Mouse (Mus musculus) forebrain, embryonic 16.5 days (tissue): ENCODE data around the gene Camk1. TPM values are rescaled to one million over a fixed set of nuclear protein-coding genes. Genes with fewer than 3 reads are reported as not detected.
A peak's percentile ranks its signal among the peaks of the same experiment; 100 is the strongest.

ENCODE experiments used
- ATAC-seq: fragments of 200-750 bp; cut with Nextera tagmentation; 2 replicates; pipeline ENCODE4 v1.8.0; 2017; ENCODE audit warnings: mild to moderate bottlenecking, moderate library complexity
- H3K27ac ChIP-seq: fragments of 300-500 bp; sonication (generic); 2 replicates; pipeline ENCODE4 v1.5.1; 2014; ENCODE audit warnings: low read length, control low read depth
- H3K27me3 ChIP-seq: fragments of 300-500 bp; sonication (generic); replicated peaks from 2 replicates; pipeline ENCODE4 v1.6.1; 2014; ENCODE audit warnings: low read length; ENCODE audit not compliant: control insufficient read depth, insufficient read depth
- H3K36me3 ChIP-seq: fragments of 300-500 bp; sonication (generic); 2 replicates; pipeline ENCODE4 v1.6.1; 2014; ENCODE audit not compliant: control insufficient read depth, insufficient read depth
- H3K4me1 ChIP-seq: fragments of 300-500 bp; sonication (generic); replicated peaks from 2 replicates; pipeline ENCODE4 v1.6.1; 2014; ENCODE audit warnings: low read length; ENCODE audit not compliant: control insufficient read depth, insufficient read depth
- H3K4me2 ChIP-seq: fragments of 300-500 bp; sonication (generic); 2 replicates; pipeline ENCODE4 v1.6.1; 2014; ENCODE audit warnings: mild to moderate bottlenecking, low read length, control low read depth
- H3K4me3 ChIP-seq: fragments of 300-500 bp; sonication (generic); replicated peaks from 2 replicates; pipeline ENCODE4 v1.5.1; 2014; ENCODE audit warnings: mild to moderate bottlenecking, low read length, control low read depth
- H3K9ac ChIP-seq: fragments of 300-500 bp; sonication (generic); replicated peaks from 2 replicates; pipeline ENCODE4 v1.6.1; 2014; ENCODE audit warnings: low read depth, low read length, control low read depth
- H3K9me3 ChIP-seq: fragments of 300-500 bp; sonication (generic); 2 replicates; pipeline ENCODE4 v1.6.1; 2016; ENCODE audit warnings: low read length; ENCODE audit not compliant: control insufficient read depth
- WGBS: fragments of 180-500 bp; shearing (Covaris S2); extraction: QIAGEN DNeasy Blood & Tissue Kit; methylation state at CpG from one replicate; pipeline ENCODE4 v1.1.7; 2014; 5-methylcytosine and 5-hydroxymethylcytosine counted together
- polyA plus RNA-seq: library from polyadenylated mRNA; unstranded; fragments of >200 nt; fragmentation: Nextera tagmentation; extraction: Ambion mirVana; gene quantifications from 2 replicates; pipeline ENCODE4 v1.2.1, GENCODE M21; 2015

The Camk1 gene
- polyA plus RNA-seq, 1 experiment from 2014 or later: 99.3 TPM

- 75% methylated on average over 8 of the region's 8 CpGs for WGBS
- Histone ChIP-seq H3K36me3 (peaks cover 8% of the 10 kb centered on the region), H3K4me2 (no peak overlapping the region), H3K9ac (no peak overlapping the region), H3K4me1 (no peaks in the 10 kb centered on the region), H3K27me3 (no peaks in the 10 kb centered on the region), H3K27ac (no peak overlapping the region), H3K9me3 (no peaks in the 10 kb centered on the region), H3K4me3 (no peak overlapping the region)
- no peak for ATAC-seq
Observed at GRCm38 (mm10) chr6:113364518-113365135, 20.8 kb upstream of the Camk1 start.

- 96% methylated on average over 1 of the region's 1 CpGs for WGBS
- H3K9ac ChIP-seq: no peak overlapping the region
- no peak overlapping the region for H3K4me3 ChIP-seq
- ATAC-seq: no peak
- H3K9me3 ChIP-seq: no peaks in the 10 kb centered on the region
- no peak overlapping the region for H3K27ac ChIP-seq
- H3K36me3 ChIP-seq: no peaks in the 10 kb centered on the region
- no peaks in the 10 kb centered on the region for H3K27me3 ChIP-seq
- no peak overlapping the region for H3K4me2 ChIP-seq
- no peaks in the 10 kb centered on the region for H3K4me1 ChIP-seq
Observed at GRCm38 (mm10) chr6:113362241-113362640, 18.5 kb upstream of the Camk1 start.

GRCm38 (mm10) chr6:113361476-113361875 is 17.7 kb upstream of the Camk1 start:
- Histone ChIP-seq H3K9me3 (no peaks in the 10 kb centered on the region), H3K9ac (no peak overlapping the region), H3K27ac (no peak overlapping the region), H3K27me3 (no peaks in the 10 kb centered on the region), H3K36me3 (no peaks in the 10 kb centered on the region), H3K4me3 (no peak overlapping the region), H3K4me2 (no peak overlapping the region), H3K4me1 (no peaks in the 10 kb centered on the region)
- no peak for ATAC-seq
- WGBS: 75% methylated on average over 4 of the region's 4 CpGs

- 75% methylated on average over 3 of the region's 3 CpGs for WGBS
- no peaks in the 10 kb centered on the region for H3K4me1 ChIP-seq
- H3K9ac ChIP-seq: no peak overlapping the region
- ATAC-seq: no peak
- H3K4me2 ChIP-seq: no peak overlapping the region
- H3K27ac ChIP-seq: no peak overlapping the region
- H3K4me3 ChIP-seq: no peak overlapping the region
- H3K27me3 ChIP-seq: no peaks in the 10 kb centered on the region
- no peaks in the 10 kb centered on the region for H3K36me3 ChIP-seq
- H3K9me3 ChIP-seq: no peaks in the 10 kb centered on the region
Observed at GRCm38 (mm10) chr6:113353696-113354095, 9.9 kb upstream of the Camk1 start.

- no peak for ATAC-seq
- H3K9ac ChIP-seq: no peak overlapping the region
- no peak overlapping the region for H3K4me3 ChIP-seq
- no peak overlapping the region for H3K4me2 ChIP-seq
- H3K36me3 ChIP-seq: no peaks in the 10 kb centered on the region
- no peaks in the 10 kb centered on the region for H3K9me3 ChIP-seq
- H3K27me3 ChIP-seq: no peaks in the 10 kb centered on the region
- WGBS: 84% methylated on average over 3 of the region's 3 CpGs
- no peak overlapping the region for H3K27ac ChIP-seq
- no peaks in the 10 kb centered on the region for H3K4me1 ChIP-seq
Observed at GRCm38 (mm10) chr6:113352820-113353219, 9.0 kb upstream of the Camk1 start.

GRCm38 (mm10) chr6:113351653-113352052 is 7.9 kb upstream of the Camk1 start:
- H3K36me3 ChIP-seq: no peaks in the 10 kb centered on the region
- H3K4me2 ChIP-seq: no peak overlapping the region
- WGBS: 64% methylated on average over 10 of the region's 10 CpGs
- no peak overlapping the region for H3K9ac ChIP-seq
- no peak overlapping the region for H3K4me3 ChIP-seq
- no peak for ATAC-seq
- no peaks in the 10 kb centered on the region for H3K4me1 ChIP-seq
- no peaks in the 10 kb centered on the region for H3K27me3 ChIP-seq
- H3K9me3 ChIP-seq: no peaks in the 10 kb centered on the region
- H3K27ac ChIP-seq: no peak overlapping the region

GRCm38 (mm10) chr6:113351161-113351560 is 7.4 kb upstream of the Camk1 start:
- no peak for ATAC-seq
- WGBS: 95% methylated on average over 1 of the region's 1 CpGs

GRCm38 (mm10) chr6:113350538-113350937 is 6.8 kb upstream of the Camk1 start:
- H3K36me3 ChIP-seq: no peaks in the 10 kb centered on the region
- H3K9ac ChIP-seq: no peak overlapping the region
- no peak overlapping the region for H3K27ac ChIP-seq
- no peak overlapping the region for H3K4me2 ChIP-seq
- no peak overlapping the region for H3K4me3 ChIP-seq
- H3K27me3 ChIP-seq: no peaks in the 10 kb centered on the region
- no peaks in the 10 kb centered on the region for H3K4me1 ChIP-seq
- no peaks in the 10 kb centered on the region for H3K9me3 ChIP-seq
- no peak for ATAC-seq

More at GRCm38 (mm10) chr6:113351161-113351560, 7.4 kb upstream of the Camk1 start:
- Histone ChIP-seq H3K4me2 (no peak overlapping the region), H3K36me3 (no peaks in the 10 kb centered on the region), H3K9ac (no peak overlapping the region), H3K9me3 (no peaks in the 10 kb centered on the region), H3K4me1 (no peaks in the 10 kb centered on the region), H3K27ac (no peak overlapping the region), H3K4me3 (no peak overlapping the region), H3K27me3 (no peaks in the 10 kb centered on the region)

- H3K9ac ChIP-seq: no peak overlapping the region
- H3K27ac ChIP-seq: no peak overlapping the region
- no peak for ATAC-seq
- no peak overlapping the region for H3K4me3 ChIP-seq
- 81% methylated on average over 4 of the region's 4 CpGs for WGBS
- peaks cover 14% of the 10 kb centered on the region for H3K4me1 ChIP-seq
- no peaks in the 10 kb centered on the region for H3K36me3 ChIP-seq
- H3K9me3 ChIP-seq: no peaks in the 10 kb centered on the region
- no peak overlapping the region for H3K4me2 ChIP-seq
- H3K27me3 ChIP-seq: no peaks in the 10 kb centered on the region
Observed at GRCm38 (mm10) chr6:113346897-113347296, 3.1 kb upstream of the Camk1 start.

GRCm38 (mm10) chr6:113344321-113344720 is 537 bp upstream of the Camk1 start:
- 35% methylated on average over 2 of the region's 2 CpGs for whole genome bisulfite sequencing
- no peaks in the 10 kb centered on the region for H3K9me3 ChIP-seq
- H3K27ac ChIP-seq: no peak overlapping the region
- peaks cover 16% of the 10 kb centered on the region for H3K4me1 ChIP-seq
- H3K4me3 ChIP-seq: no peak overlapping the region
- ATAC-seq: no peak
- no peak overlapping the region for H3K9ac ChIP-seq
- H3K36me3 ChIP-seq: no peaks in the 10 kb centered on the region
- H3K4me2 ChIP-seq: peak overlapping the region; percentile 84
- no peaks in the 10 kb centered on the region for H3K27me3 ChIP-seq
